Mouse (Mus musculus): Measurements from ENCODE around the gene Cacnb3.

DNA sequence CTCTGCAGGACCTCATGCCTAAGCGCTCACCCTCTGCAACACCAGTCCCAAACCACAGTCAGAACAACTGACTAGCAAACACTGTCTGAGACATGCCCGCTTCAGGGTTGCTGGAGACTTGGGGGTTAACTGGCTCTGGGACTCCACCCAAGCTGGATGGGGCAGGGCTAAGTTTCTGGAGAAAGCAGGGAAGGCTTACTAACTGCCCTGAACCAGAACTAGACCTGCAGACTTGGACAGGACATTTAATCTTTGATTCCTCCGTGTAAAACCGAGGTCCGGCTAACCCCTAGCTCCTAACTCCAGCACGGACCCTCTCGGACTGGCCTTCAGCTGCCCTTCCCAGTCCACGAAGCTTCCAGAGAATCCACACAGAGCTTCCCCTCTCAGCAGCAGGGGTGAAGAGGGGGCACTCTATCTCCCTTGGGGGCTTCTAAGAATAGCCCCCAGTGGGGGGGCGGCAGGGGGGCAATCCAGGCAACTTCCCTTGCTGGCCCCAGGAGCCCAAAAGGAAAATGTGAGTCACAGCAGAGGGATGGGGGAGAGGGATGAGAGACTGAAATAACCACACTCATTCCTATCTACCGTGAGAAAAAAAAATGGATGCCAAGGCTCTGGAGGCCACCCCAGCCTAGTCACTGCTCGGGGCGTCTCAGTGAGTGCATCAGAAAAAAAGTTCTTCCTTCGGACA, 28.3 kb upstream of the Cacnb3 start:
- TF ChIP-seq ZC3H11A (IDR thresholded peaks at IDR 0.05; ENCODE audit: borderline replicate concordance, low read depth, low read length) (no peak), CHD2 (IDR thresholded peaks at IDR 0.05; ENCODE audit: low read depth, low read length) (no peak), HCFC1 (IDR thresholded peaks at IDR 0.05; ENCODE audit: borderline replicate concordance, insufficient read depth, low read length) (no peak), MAFK (IDR thresholded peaks at IDR 0.05; ENCODE audit: insufficient read depth, low read depth, low read length) (no peak)

Measured in ES-E14 (cell line).